Mouse (Mus musculus): Measurements from ENCODE around the gene Phc2. TPM values are rescaled to one million over a fixed set of nuclear protein-coding genes. Genes with fewer than 3 reads are reported as not detected.
A peak's percentile ranks its signal among the peaks of the same experiment; 100 is the strongest.

The Phc2 gene
- polyA plus RNA-seq, 1 experiment from 2014 or later = 27.1 TPM

DNA sequence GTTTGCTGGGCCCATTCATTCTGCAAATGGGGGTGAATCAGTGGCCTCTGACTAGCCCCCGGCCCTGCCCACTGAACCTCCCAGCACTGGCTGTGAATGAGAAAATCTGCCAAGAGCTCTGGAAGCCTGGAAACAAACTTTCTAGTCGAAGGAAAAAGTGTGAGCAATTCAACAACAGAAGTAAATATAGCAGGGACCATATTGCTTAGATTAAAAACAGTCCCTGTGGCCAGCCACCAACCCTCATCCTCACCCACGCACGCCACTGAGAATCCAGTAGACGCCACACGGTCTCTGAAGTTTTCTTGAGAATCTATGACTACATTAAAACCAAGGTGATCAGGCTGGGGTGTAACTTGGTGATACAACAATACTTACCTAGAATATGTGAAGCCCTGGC, 58.4 kb downstream of the Phc2 start:
- Histone ChIP-seq H3K4me1 (replicated peaks; ENCODE audit: control insufficient read depth, insufficient read depth, low read length) (peaks cover 26% of the 10 kb centered on the region), H3K36me3 (ENCODE audit: control insufficient read depth, insufficient read depth, low read length) (0 out of 2 replicates have a peak, but pooled peaks cover 3% of the 10 kb centered on the region), H3K4me3 (ENCODE audit: low read depth, low read length) (no peak overlapping the region), H3K9me3 (ENCODE audit: control insufficient read depth, low read length) (no peaks in the 10 kb centered on the region), H3K9ac (ENCODE audit: low read length) (no peak overlapping the region), H3K4me2 (ENCODE audit: low read length) (no peak overlapping the region), H3K27ac (ENCODE audit: low read depth) (no peak overlapping the region), H3K27me3 (replicated peaks; ENCODE audit: control insufficient read depth, insufficient read depth, low read length) (no peaks in the 10 kb centered on the region)
- DNase-seq (ENCODE audit: low spot score) (no peak), ATAC-seq (replicated peaks; ENCODE audit: low FRiP score, low TSS enrichment, low read depth) (no peak)
- WGBS = 85% methylated on average over 6 of the region's 6 CpGs

DNA sequence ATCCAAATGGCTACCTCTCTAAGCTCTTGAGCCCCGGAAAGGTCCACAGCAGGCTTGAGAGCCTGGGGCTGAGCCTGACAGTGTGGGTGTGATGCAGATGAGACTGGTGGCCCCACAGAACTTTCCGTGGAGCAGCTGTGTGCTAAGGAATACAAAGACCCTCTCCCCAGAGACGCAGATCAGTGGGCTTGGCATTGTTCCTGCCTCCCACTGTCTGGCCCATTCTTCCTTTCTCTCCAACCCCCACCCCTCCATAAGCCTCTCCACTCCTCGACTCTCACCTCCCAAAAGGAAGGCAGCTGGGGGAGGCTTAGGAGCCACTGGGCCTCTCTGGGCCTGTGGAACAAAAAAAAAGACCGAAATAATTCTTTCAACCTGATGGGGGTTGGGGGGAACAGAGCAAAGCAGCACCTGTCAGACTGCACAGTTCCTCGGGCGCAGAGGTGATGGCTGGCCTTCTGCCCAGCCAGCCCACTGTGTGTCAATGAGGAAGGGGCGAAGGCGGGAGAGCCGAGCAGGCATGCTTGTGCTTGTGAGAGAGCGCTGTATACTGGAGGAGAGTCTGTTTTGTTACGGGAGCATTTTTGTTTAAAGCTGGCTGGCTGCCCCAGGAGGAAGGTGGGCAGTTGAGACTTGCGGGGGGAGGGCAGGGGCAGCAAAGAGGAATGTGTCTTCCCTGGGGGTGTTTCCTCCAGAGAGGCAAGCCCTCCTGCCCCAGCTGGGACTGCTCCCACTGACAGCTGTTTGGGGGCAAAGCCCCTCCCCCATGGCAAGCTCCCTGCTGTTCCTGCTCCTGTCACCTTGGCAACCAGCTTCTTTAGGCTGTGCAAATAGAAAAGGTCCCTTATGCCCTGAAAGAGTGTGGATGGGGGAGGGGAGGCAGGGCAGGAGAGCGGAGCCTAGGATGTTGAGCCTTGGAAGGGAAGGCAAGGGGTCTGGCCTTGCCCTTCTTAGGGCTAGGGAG, 61.0 kb downstream of the Phc2 start:
- H3K4me2 ChIP-seq (ENCODE audit: low read length) = peak overlapping the region; percentile 28
- H3K36me3 ChIP-seq (ENCODE audit: control insufficient read depth, insufficient read depth, low read length) = no peaks in the 10 kb centered on the region
- WGBS = 5% methylated on average over 14 of the region's 14 CpGs
- peak overlapping the region; percentile 85 for H3K27ac ChIP-seq (ENCODE audit: low read depth)
- peaks cover 41% of the 10 kb centered on the region for H3K4me1 ChIP-seq (replicated peaks; ENCODE audit: control insufficient read depth, insufficient read depth, low read length)
- ATAC-seq (replicated peaks; ENCODE audit: low FRiP score, low TSS enrichment, low read depth) (peak; percentile 58), DNase-seq (ENCODE audit: low spot score) (peak; percentile 85)
- 0 out of 2 replicates have a peak overlapping the region, but pooled peaks have one; percentile 14 for H3K9ac ChIP-seq (ENCODE audit: low read length)
- no peaks in the 10 kb centered on the region for H3K27me3 ChIP-seq (replicated peaks; ENCODE audit: control insufficient read depth, insufficient read depth, low read length)
- H3K4me3 ChIP-seq (ENCODE audit: low read depth, low read length) = no peak overlapping the region
- no peaks in the 10 kb centered on the region for H3K9me3 ChIP-seq (ENCODE audit: control insufficient read depth, low read length)

DNA sequence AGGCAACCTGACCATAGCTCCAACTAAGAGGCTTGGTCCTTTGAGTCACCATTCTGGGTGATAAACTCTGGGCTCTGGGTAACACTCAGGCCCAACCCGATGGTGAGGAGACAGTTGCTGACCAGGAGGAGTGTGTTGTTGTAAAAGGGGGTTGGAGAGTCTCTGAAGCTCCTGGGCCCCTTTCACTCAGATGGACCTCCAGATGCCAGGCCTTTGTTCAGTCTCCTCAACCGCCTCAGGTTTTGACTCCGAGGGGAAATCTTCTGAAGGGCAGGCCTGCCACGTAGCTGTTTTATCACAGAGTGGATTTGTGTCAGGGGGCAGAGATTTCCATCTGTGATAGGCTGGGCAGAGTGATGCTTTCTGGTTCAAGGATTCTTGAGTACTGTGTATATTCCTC, 61.8 kb downstream of the Phc2 start:
- peak overlapping the region; percentile 85 for H3K27ac ChIP-seq (ENCODE audit: low read depth)
- 10% methylated on average over 4 of the region's 4 CpGs for WGBS
- peaks cover 46% of the 10 kb centered on the region for H3K4me1 ChIP-seq (replicated peaks; ENCODE audit: control insufficient read depth, insufficient read depth, low read length)
- H3K9me3 ChIP-seq (ENCODE audit: control insufficient read depth, low read length) = no peaks in the 10 kb centered on the region
- 0 out of 2 replicates have a peak overlapping the region, but pooled peaks have one; percentile 28 for H3K4me2 ChIP-seq (ENCODE audit: low read length)
- ATAC-seq (replicated peaks; ENCODE audit: low FRiP score, low TSS enrichment, low read depth) (no peak), DNase-seq (ENCODE audit: low spot score) (no peak)
- no peak overlapping the region for H3K9ac ChIP-seq (ENCODE audit: low read length)
- H3K27me3 ChIP-seq (replicated peaks; ENCODE audit: control insufficient read depth, insufficient read depth, low read length) = no peaks in the 10 kb centered on the region
- no peaks in the 10 kb centered on the region for H3K36me3 ChIP-seq (ENCODE audit: control insufficient read depth, insufficient read depth, low read length)
- no peak overlapping the region for H3K4me3 ChIP-seq (ENCODE audit: low read depth, low read length)

DNA sequence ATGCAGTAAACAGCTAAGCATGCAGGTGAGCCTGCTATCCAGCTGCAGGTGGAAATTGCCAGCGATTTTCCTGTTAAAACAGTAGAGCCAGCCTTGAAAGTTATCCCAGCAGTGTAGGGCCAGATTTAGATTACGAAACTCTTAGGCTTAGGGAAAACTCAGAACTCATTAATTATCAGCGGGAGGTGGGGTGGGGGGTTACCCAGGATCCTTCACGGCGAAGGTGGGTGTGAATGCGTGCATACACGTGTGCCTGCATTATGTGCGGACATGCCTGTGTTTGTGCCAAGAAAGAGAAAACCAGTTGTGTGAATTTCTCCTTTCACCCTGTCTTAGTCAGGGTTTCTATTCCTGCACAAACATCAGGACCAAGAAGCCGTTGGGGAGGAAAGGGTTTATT, 62.2 kb downstream of the Phc2 start:
- H3K9me3 ChIP-seq (ENCODE audit: control insufficient read depth, low read length) = no peaks in the 10 kb centered on the region
- no peaks in the 10 kb centered on the region for H3K27me3 ChIP-seq (replicated peaks; ENCODE audit: control insufficient read depth, insufficient read depth, low read length)
- H3K4me2 ChIP-seq (ENCODE audit: low read length) = no peak overlapping the region
- no peak overlapping the region; the same call in 1 of the 2 replicates for H3K27ac ChIP-seq (ENCODE audit: low read depth)
- DNase-seq (ENCODE audit: low spot score) = no peak
- peaks cover 47% of the 10 kb centered on the region for H3K4me1 ChIP-seq (replicated peaks; ENCODE audit: control insufficient read depth, insufficient read depth, low read length)
- no peaks in the 10 kb centered on the region for H3K36me3 ChIP-seq (ENCODE audit: control insufficient read depth, insufficient read depth, low read length)
- no peak overlapping the region for H3K4me3 ChIP-seq (ENCODE audit: low read depth, low read length)
- 58% methylated on average over 9 of the region's 9 CpGs for WGBS
- no peak overlapping the region for H3K9ac ChIP-seq (ENCODE audit: low read length)
- no peak for ATAC-seq (replicated peaks; ENCODE audit: low FRiP score, low TSS enrichment, low read depth)

DNA sequence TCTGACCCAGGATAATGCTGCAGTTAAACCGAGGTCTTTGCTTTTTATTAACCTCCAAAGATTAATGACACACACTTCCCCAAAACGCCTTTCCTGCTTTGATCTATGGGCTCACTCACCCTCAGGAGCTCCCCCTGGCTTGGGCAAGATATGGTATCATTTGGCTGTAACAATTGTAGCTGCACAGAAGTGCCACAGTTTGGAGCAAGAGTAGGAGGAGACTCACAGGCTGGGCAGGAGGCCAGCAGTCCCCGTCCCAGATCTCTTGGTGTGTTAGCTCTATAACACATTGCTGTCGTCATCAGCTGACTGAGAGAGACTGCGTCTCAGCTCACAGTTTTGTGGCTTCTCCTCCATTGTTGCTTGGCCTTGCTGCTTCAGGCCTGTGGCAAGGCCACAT, 65.6 kb downstream of the Phc2 start:
- ATAC-seq (replicated peaks; ENCODE audit: low FRiP score, low TSS enrichment, low read depth) (no peak), DNase-seq (ENCODE audit: low spot score) (no peak)
- H3K9me3 ChIP-seq (ENCODE audit: control insufficient read depth, low read length) = no peaks in the 10 kb centered on the region
- H3K36me3 ChIP-seq (ENCODE audit: control insufficient read depth, insufficient read depth, low read length) = no peaks in the 10 kb centered on the region
- H3K9ac ChIP-seq (ENCODE audit: low read length) = no peak overlapping the region
- H3K27me3 ChIP-seq (replicated peaks; ENCODE audit: control insufficient read depth, insufficient read depth, low read length) = no peaks in the 10 kb centered on the region
- no peak overlapping the region for H3K4me3 ChIP-seq (ENCODE audit: low read depth, low read length)
- WGBS = 13% methylated on average over 5 of the region's 5 CpGs
- H3K27ac ChIP-seq (ENCODE audit: low read depth) = peak overlapping the region; percentile 22; the same call in 1 of the 2 replicates
- H3K4me1 ChIP-seq (replicated peaks; ENCODE audit: control insufficient read depth, insufficient read depth, low read length) = peaks cover 36% of the 10 kb centered on the region
- no peak overlapping the region for H3K4me2 ChIP-seq (ENCODE audit: low read length)

DNA sequence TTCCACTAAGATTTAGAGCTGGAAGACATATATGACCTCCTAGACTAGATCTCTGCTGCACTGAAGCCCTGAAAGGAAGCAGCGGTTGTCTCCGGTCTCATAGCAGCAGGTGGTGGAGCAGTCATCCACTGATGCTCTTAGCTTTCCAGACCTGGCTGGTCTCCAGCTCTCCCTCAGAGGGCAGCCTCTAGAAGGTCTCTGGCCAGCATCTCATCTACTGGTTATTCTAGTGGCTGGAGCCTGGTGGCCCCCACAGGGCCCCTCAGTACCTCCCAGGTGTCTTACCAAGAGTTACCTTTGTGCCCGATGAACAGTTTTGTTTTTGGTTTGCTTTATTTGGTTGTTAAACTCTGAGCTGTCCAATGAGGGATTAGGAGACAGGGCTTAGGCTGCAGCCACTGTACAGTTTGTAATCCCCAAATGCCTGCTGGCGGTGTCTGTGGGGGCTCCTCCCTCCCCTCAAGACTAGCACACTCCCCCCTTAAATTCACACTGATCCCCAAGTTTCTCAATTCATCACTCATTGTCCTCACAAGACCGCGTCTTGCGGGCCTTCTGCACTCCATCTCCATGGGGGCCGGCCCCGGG, 66.7 kb downstream of the Phc2 start:
- H3K4me2 ChIP-seq (ENCODE audit: low read length) = no peak overlapping the region
- H3K36me3 ChIP-seq (ENCODE audit: control insufficient read depth, insufficient read depth, low read length) = no peaks in the 10 kb centered on the region
- peaks cover 26% of the 10 kb centered on the region for H3K4me1 ChIP-seq (replicated peaks; ENCODE audit: control insufficient read depth, insufficient read depth, low read length)
- no peak for DNase-seq (ENCODE audit: low spot score)
- H3K27me3 ChIP-seq (replicated peaks; ENCODE audit: control insufficient read depth, insufficient read depth, low read length) = no peaks in the 10 kb centered on the region
- H3K4me3 ChIP-seq (ENCODE audit: low read depth, low read length) = no peak overlapping the region
- H3K27ac ChIP-seq (ENCODE audit: low read depth) = no peak overlapping the region
- no peak for ATAC-seq (replicated peaks; ENCODE audit: low FRiP score, low TSS enrichment, low read depth)
- H3K9me3 ChIP-seq (ENCODE audit: control insufficient read depth, low read length) = no peaks in the 10 kb centered on the region
- no peak overlapping the region for H3K9ac ChIP-seq (ENCODE audit: low read length)
- WGBS = 65% methylated on average over 9 of the region's 9 CpGs

DNA sequence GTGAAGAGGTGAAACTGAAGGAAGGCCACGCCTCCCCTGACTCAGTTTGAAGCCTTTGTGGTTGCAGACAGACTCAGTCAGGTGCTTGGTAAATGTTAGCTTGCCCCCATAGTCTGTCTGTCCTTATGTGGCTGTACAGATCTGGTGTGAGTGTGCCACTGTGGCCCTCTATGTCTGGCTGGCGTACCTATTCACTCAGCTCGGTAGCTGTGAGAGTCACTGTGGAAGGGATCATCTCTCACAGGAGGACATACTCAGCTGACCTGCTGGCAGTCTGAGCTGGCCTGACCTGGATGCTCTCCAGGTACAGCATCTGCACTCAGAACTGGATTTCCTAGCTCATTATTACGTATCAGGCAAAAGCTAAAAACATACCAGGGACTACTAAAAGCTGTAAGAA, 67.3 kb downstream of the Phc2 start:
- WGBS = 86% methylated on average over 4 of the region's 4 CpGs
- ATAC-seq (replicated peaks; ENCODE audit: low FRiP score, low TSS enrichment, low read depth) = no peak
- no peaks in the 10 kb centered on the region for H3K9me3 ChIP-seq (ENCODE audit: control insufficient read depth, low read length)
- no peaks in the 10 kb centered on the region for H3K36me3 ChIP-seq (ENCODE audit: control insufficient read depth, insufficient read depth, low read length)
- H3K4me3 ChIP-seq (ENCODE audit: low read depth, low read length) = no peak overlapping the region
- no peak overlapping the region for H3K27ac ChIP-seq (ENCODE audit: low read depth)
- H3K27me3 ChIP-seq (replicated peaks; ENCODE audit: control insufficient read depth, insufficient read depth, low read length) = no peaks in the 10 kb centered on the region
- DNase-seq (ENCODE audit: low spot score) = no peak
- no peak overlapping the region for H3K9ac ChIP-seq (ENCODE audit: low read length)
- H3K4me1 ChIP-seq (replicated peaks; ENCODE audit: control insufficient read depth, insufficient read depth, low read length) = peaks cover 28% of the 10 kb centered on the region
- no peak overlapping the region for H3K4me2 ChIP-seq (ENCODE audit: low read length)

DNA sequence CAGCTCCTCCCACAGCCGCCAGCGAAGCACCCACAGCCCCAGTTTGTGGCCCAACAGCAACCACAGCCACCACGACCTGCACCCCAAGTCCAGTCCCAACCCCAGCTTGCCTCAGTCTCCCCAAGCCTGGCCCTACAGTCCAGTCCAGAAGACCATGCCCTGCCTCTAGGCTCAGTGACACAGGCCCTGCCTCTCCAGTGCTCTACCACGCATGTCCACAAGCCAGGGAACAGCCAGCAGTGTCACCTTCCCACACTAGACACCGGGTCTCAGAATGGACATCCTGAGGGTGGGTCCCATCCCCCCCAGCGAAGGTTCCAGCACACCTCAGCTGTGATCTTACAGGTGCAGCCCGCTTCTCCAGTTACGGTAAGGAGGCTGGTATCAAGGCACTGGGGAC, 68.4 kb downstream of the Phc2 start:
- DNase-seq (ENCODE audit: low spot score) (no peak), ATAC-seq (replicated peaks; ENCODE audit: low FRiP score, low TSS enrichment, low read depth) (no peak)
- 93% methylated on average over 6 of the region's 8 CpGs for WGBS
- H3K27ac ChIP-seq (ENCODE audit: low read depth) = no peak overlapping the region
- H3K4me3 ChIP-seq (ENCODE audit: low read depth, low read length) = no peak overlapping the region
- H3K4me1 ChIP-seq (replicated peaks; ENCODE audit: control insufficient read depth, insufficient read depth, low read length) = peaks cover 32% of the 10 kb centered on the region
- H3K9me3 ChIP-seq (ENCODE audit: control insufficient read depth, low read length) = no peaks in the 10 kb centered on the region
- H3K27me3 ChIP-seq (replicated peaks; ENCODE audit: control insufficient read depth, insufficient read depth, low read length) = no peaks in the 10 kb centered on the region
- no peaks in the 10 kb centered on the region for H3K36me3 ChIP-seq (ENCODE audit: control insufficient read depth, insufficient read depth, low read length)
- H3K9ac ChIP-seq (ENCODE audit: low read length) = no peak overlapping the region
- no peak overlapping the region for H3K4me2 ChIP-seq (ENCODE audit: low read length)
